ENCODE assay signal across 19 mouse cellular contexts in genomic region chr12:111474384-111474783, GRCm38 (mm10). TPM values are rescaled to one million over a fixed set of nuclear protein-coding genes. Genes with fewer than 3 reads are reported as not detected.
A peak's percentile ranks its signal among the peaks of the same experiment; 100 is the strongest.
DNase-seq lines count a peak whose midpoint lies in the region; ATAC-seq and TF ChIP-seq lines count a peak whose summit lies in the region.
"Had no signal": no experiment of that assay in that cellular context is flagged by ENCODE, and none has a peak within 500 bp of the region (broad histone marks: within the 10 kb centered on the region; RNA-seq: fewer than 3 reads in every experiment).

No protein-coding gene starts in this region.

- H3K4me3 ChIP-seq in embryonic facial prominence, embryonic 15.5 days (replicated peaks), result no peak overlapping the region
- H3K4me3 ChIP-seq in embryonic facial prominence, embryonic 10.5 days, result no peak overlapping the region
- no peak overlapping the region for H3K4me3 ChIP-seq in hindbrain, embryonic 16.5 days (ENCODE audit: low read length)
- H3K4me3 ChIP-seq in hindbrain, embryonic 14.5 days (replicated peaks; ENCODE audit: low read length), result no peak overlapping the region
- H3K4me3 ChIP-seq in lung, embryonic 15.5 days, result no peak overlapping the region
- no peak overlapping the region for H3K4me3 ChIP-seq in myocyte
- H3K4me3 ChIP-seq: forebrain, embryonic 15.5 days; heart, embryonic 10.5 days; heart, embryonic 15.5 days; liver, embryonic 12.5 days; midbrain, embryonic 10.5 days; neural tube, embryonic 12.5 days had no signal

- no peak overlapping the region for H3ac ChIP-seq in myocyte (ENCODE audit: control insufficient read depth, insufficient read length)

- no peaks in the 10 kb centered on the region for H3K79me2 ChIP-seq in myocyte (ENCODE audit: control insufficient read depth, insufficient read depth)

- H3K4me2 ChIP-seq in embryonic facial prominence, embryonic 15.5 days (replicated peaks), result no peak overlapping the region
- no peak overlapping the region for H3K4me2 ChIP-seq in hindbrain, embryonic 16.5 days (ENCODE audit: low read length)
- no peak overlapping the region for H3K4me2 ChIP-seq in hindbrain, embryonic 14.5 days (replicated peaks)
- no peak overlapping the region for H3K4me2 ChIP-seq in lung, embryonic 15.5 days
- no peak overlapping the region for H3K4me2 ChIP-seq in myocyte (ENCODE audit: low read depth)
- H3K4me2 ChIP-seq: forebrain, embryonic 15.5 days; heart, embryonic 15.5 days; liver, embryonic 12.5 days; neural tube, embryonic 12.5 days had no signal

- peaks cover 13% of the 10 kb centered on the region for H3K4me1 ChIP-seq in embryonic facial prominence, embryonic 15.5 days
- peaks cover 20% of the 10 kb centered on the region for H3K4me1 ChIP-seq in embryonic facial prominence, embryonic 10.5 days
- peaks cover 4% of the 10 kb centered on the region; the same call in 1 of the 2 replicates for H3K4me1 ChIP-seq in hindbrain, embryonic 16.5 days (ENCODE audit: control insufficient read depth, insufficient read depth, low read depth, low read length)
- H3K4me1 ChIP-seq in hindbrain, embryonic 14.5 days (replicated peaks; ENCODE audit: control insufficient read depth, insufficient read depth, low read length), result no peaks in the 10 kb centered on the region; the same call in 1 of the 2 replicates
- peaks cover 3% of the 10 kb centered on the region; the same call in 1 of the 2 replicates for H3K4me1 ChIP-seq in lung, embryonic 15.5 days

- DNase-seq in embryonic facial prominence, embryonic 10.5 days (ENCODE audit: low spot score), result no peak
- DNase-seq in hindbrain, embryonic 14.5 days (ENCODE audit: low spot score), result no peak
- no peak for DNase-seq in lung, postnatal 4 days
- DNase-seq: cerebellum, adult 8-10 months; liver, postnatal 0 days had no signal

- H3K27me3 ChIP-seq in embryonic facial prominence, embryonic 15.5 days, result no peaks in the 10 kb centered on the region
- peaks cover 10% of the 10 kb centered on the region; the same call in 1 of the 2 replicates for H3K27me3 ChIP-seq in embryonic facial prominence, embryonic 10.5 days (replicated peaks; ENCODE audit: low read depth, poor library complexity, severe bottlenecking)
- H3K27me3 ChIP-seq in hindbrain, embryonic 16.5 days (replicated peaks; ENCODE audit: control insufficient read depth, insufficient read depth, low read length), result no peaks in the 10 kb centered on the region
- H3K27me3 ChIP-seq in hindbrain, embryonic 14.5 days (ENCODE audit: control insufficient read depth, insufficient read depth, low read length), result no peaks in the 10 kb centered on the region
- H3K27me3 ChIP-seq in lung, embryonic 15.5 days, result no peaks in the 10 kb centered on the region
- H3K27me3 ChIP-seq in myocyte (ENCODE audit: control insufficient read depth, insufficient read depth, insufficient read length), result no peaks in the 10 kb centered on the region
- H3K27me3 ChIP-seq: CH12.LX; forebrain, embryonic 15.5 days; Patski had no signal

- H3K9me3 ChIP-seq in embryonic facial prominence, embryonic 15.5 days (replicated peaks), result 0 out of 2 replicates have a peak, but pooled peaks cover 4% of the 10 kb centered on the region
- no peaks in the 10 kb centered on the region for H3K9me3 ChIP-seq in embryonic facial prominence, embryonic 10.5 days
- H3K9me3 ChIP-seq in hindbrain, embryonic 16.5 days (ENCODE audit: control insufficient read depth, low read length), result no peaks in the 10 kb centered on the region
- 0 out of 2 replicates have a peak, but pooled peaks cover 8% of the 10 kb centered on the region for H3K9me3 ChIP-seq in hindbrain, embryonic 14.5 days (ENCODE audit: control insufficient read depth, low read length)
- H3K9me3 ChIP-seq in lung, embryonic 15.5 days, result no peaks in the 10 kb centered on the region
- H3K9me3 ChIP-seq: forebrain, embryonic 15.5 days; heart, embryonic 15.5 days; liver, embryonic 12.5 days; midbrain, embryonic 10.5 days; neural tube, embryonic 12.5 days had no signal

- H3K36me3 ChIP-seq in embryonic facial prominence, embryonic 15.5 days, result no peaks in the 10 kb centered on the region
- H3K36me3 ChIP-seq in embryonic facial prominence, embryonic 10.5 days (replicated peaks), result no peaks in the 10 kb centered on the region
- H3K36me3 ChIP-seq in hindbrain, embryonic 16.5 days (ENCODE audit: control insufficient read depth, insufficient read depth, low read length), result no peaks in the 10 kb centered on the region
- no peaks in the 10 kb centered on the region for H3K36me3 ChIP-seq in hindbrain, embryonic 14.5 days (replicated peaks; ENCODE audit: control insufficient read depth, insufficient read depth)
- H3K36me3 ChIP-seq in lung, embryonic 15.5 days, result no peaks in the 10 kb centered on the region
- no peaks in the 10 kb centered on the region for H3K36me3 ChIP-seq in myocyte (ENCODE audit: control insufficient read depth, insufficient read depth)
- H3K36me3 ChIP-seq: forebrain, embryonic 15.5 days; heart, embryonic 10.5 days; heart, embryonic 15.5 days; liver, embryonic 12.5 days; midbrain, embryonic 10.5 days; neural tube, embryonic 12.5 days had no signal

- 95% methylated on average over 3 of the region's 3 CpGs for WGBS in embryonic facial prominence, embryonic 15.5 days
- WGBS in embryonic facial prominence, embryonic 10.5 days, result 88% methylated on average over 3 of the region's 3 CpGs
- 97% methylated on average over 3 of the region's 3 CpGs for WGBS in hindbrain, embryonic 16.5 days
- 95% methylated on average over 3 of the region's 3 CpGs for WGBS in hindbrain, embryonic 14.5 days
- 97% methylated on average over 3 of the region's 3 CpGs for WGBS in lung, embryonic 15.5 days

- H3K27ac ChIP-seq in embryonic facial prominence, embryonic 15.5 days (replicated peaks), result no peak overlapping the region
- H3K27ac ChIP-seq in embryonic facial prominence, embryonic 10.5 days (replicated peaks), result no peak overlapping the region
- H3K27ac ChIP-seq in hindbrain, embryonic 16.5 days (ENCODE audit: low read depth, low read length), result peak overlapping the region; percentile 5; the same call in 1 of the 2 replicates
- H3K27ac ChIP-seq in hindbrain, embryonic 14.5 days, result no peak overlapping the region
- H3K27ac ChIP-seq in lung, embryonic 15.5 days, result no peak overlapping the region
- H3K27ac ChIP-seq: forebrain, embryonic 15.5 days; heart, embryonic 10.5 days; liver, embryonic 12.5 days; macrophage; midbrain, embryonic 10.5 days; neural tube, embryonic 12.5 days had no signal

- no peak for TF ChIP-seq POLR2A in myocyte (IDR thresholded peaks at IDR 0.05; ENCODE audit: insufficient read length, low read depth)

- no peak overlapping the region for H3K9ac ChIP-seq in embryonic facial prominence, embryonic 15.5 days
- no peak overlapping the region for H3K9ac ChIP-seq in hindbrain, embryonic 16.5 days (ENCODE audit: low read depth, low read length)
- H3K9ac ChIP-seq in hindbrain, embryonic 14.5 days, result no peak overlapping the region
- H3K9ac ChIP-seq in lung, embryonic 15.5 days, result no peak overlapping the region
- H3K9ac ChIP-seq: forebrain, embryonic 15.5 days; heart, embryonic 15.5 days; liver, embryonic 12.5 days; liver, postnatal 0 days; neural tube, embryonic 12.5 days had no signal

- ATAC-seq in embryonic facial prominence, embryonic 15.5 days (ENCODE audit: insufficient number of reproducible peaks, low FRiP score, low TSS enrichment, low read depth), result peak; percentile 45; the same call in 1 of the 2 replicates
- 0 out of 2 replicates have a peak, but pooled peaks have one; percentile 24 for ATAC-seq in hindbrain, embryonic 16.5 days
- no peak for ATAC-seq in hindbrain, embryonic 14.5 days (ENCODE audit: low FRiP score)
- 0 out of 2 replicates have a peak, but pooled peaks have one; percentile 23 for ATAC-seq in lung, embryonic 15.5 days (ENCODE audit: borderline replicate concordance, extremely low read depth, low FRiP score, low TSS enrichment)
- ATAC-seq: intestine, embryonic 16.5 days; liver, embryonic 12.5 days; liver, postnatal 0 days; Patski had no signal

TF ChIP-seq in myocyte, 11 proteins besides CTCF, POLR2A, EP300 and RAD21:
- TF ChIP-seq USF1 (IDR thresholded peaks at IDR 0.05; ENCODE audit: low read depth) (no peak), REST (IDR thresholded peaks at IDR 0.05; ENCODE audit: insufficient read depth, insufficient read length) (peak; percentile 17)

RNA-seq across cellular contexts. Expression of gene Gm266, which starts 11.2 kb away (rescaled TPM):
- 20.8 and 24.6 TPM in 2 replicates for polyA plus RNA-seq in embryonic facial prominence, embryonic 15.5 days (2015; fragmentation: Nextera tagmentation; extraction: Ambion mirVana)
- 15.7 and 19.8 TPM in 2 replicates for polyA plus RNA-seq in embryonic facial prominence, embryonic 10.5 days (2016; fragmentation: Nextera tagmentation; extraction: Ambion mirVana)
- 2.6 and 5.0 TPM in 2 replicates for polyA plus RNA-seq in hindbrain, embryonic 16.5 days (2015; fragmentation: Nextera tagmentation; extraction: Ambion mirVana)
- 2.6 and 3.8 TPM in 2 replicates for polyA plus RNA-seq in hindbrain, embryonic 14.5 days (2014; fragmentation: Nextera tagmentation; extraction: Ambion mirVana)
- polyA plus RNA-seq in lung, embryonic 15.5 days (2015; fragmentation: Nextera tagmentation; extraction: Ambion mirVana), result 7.0 and 7.1 TPM in 2 replicates
- 1.5 TPM for polyA plus RNA-seq in myocyte (2012; fragmentation: generic; extraction: Trizol)
- polyA plus RNA-seq: macrophage had no signal

RNA-seq across cellular contexts. Expression of gene Tnfaip2, which starts 32.1 kb away (rescaled TPM):
- 11.8 and 17.6 TPM in 2 replicates for polyA plus RNA-seq in embryonic facial prominence, embryonic 15.5 days (2015; fragmentation: Nextera tagmentation; extraction: Ambion mirVana)
- polyA plus RNA-seq in embryonic facial prominence, embryonic 10.5 days (2016; fragmentation: Nextera tagmentation; extraction: Ambion mirVana), result 3.9 and 4.0 TPM in 2 replicates
- 0.79 and 1.2 TPM in 2 replicates for polyA plus RNA-seq in hindbrain, embryonic 16.5 days (2015; fragmentation: Nextera tagmentation; extraction: Ambion mirVana)
- 0.42 and 0.79 TPM in 2 replicates for polyA plus RNA-seq in hindbrain, embryonic 14.5 days (2014; fragmentation: Nextera tagmentation; extraction: Ambion mirVana)
- polyA plus RNA-seq in lung, embryonic 15.5 days (2015; fragmentation: Nextera tagmentation; extraction: Ambion mirVana), result 4.3 and 4.5 TPM in 2 replicates
- 169 TPM for polyA plus RNA-seq in myocyte (2012; fragmentation: generic; extraction: Trizol)

RNA-seq across cellular contexts. Expression of gene Exoc3l4, which starts 57.6 kb away (rescaled TPM):
- polyA plus RNA-seq in embryonic facial prominence, embryonic 15.5 days (2015; fragmentation: Nextera tagmentation; extraction: Ambion mirVana), result 10.6 and 11.1 TPM in 2 replicates
- polyA plus RNA-seq in embryonic facial prominence, embryonic 10.5 days (2016; fragmentation: Nextera tagmentation; extraction: Ambion mirVana), result 5.7 and 7.0 TPM in 2 replicates
- polyA plus RNA-seq in hindbrain, embryonic 16.5 days (2015; fragmentation: Nextera tagmentation; extraction: Ambion mirVana), result 2.6 and 2.7 TPM in 2 replicates
- 1.7 and 1.8 TPM in 2 replicates for polyA plus RNA-seq in hindbrain, embryonic 14.5 days (2014; fragmentation: Nextera tagmentation; extraction: Ambion mirVana)
- polyA plus RNA-seq in lung, embryonic 15.5 days (2015; fragmentation: Nextera tagmentation; extraction: Ambion mirVana), result 11.7 and 13.5 TPM in 2 replicates
- 23.2 TPM for polyA plus RNA-seq in myocyte (2012; fragmentation: generic; extraction: Trizol)
